Mouse (Mus musculus) lung, adult 2 months (tissue): ENCODE data around the gene Trappc6a.

Source experiments
- CTCF ChIP-seq: fragments of 200-500 bp; IDR thresholded peaks from 2 replicates; pipeline ENCODE4 v1.5.1; 2011; ENCODE audit warnings: mild to moderate bottlenecking, low read length, control low read depth; ENCODE audit not compliant: insufficient read depth
- POLR2A ChIP-seq: fragments of 200-500 bp; IDR thresholded peaks from 2 replicates; pipeline ENCODE4 v1.6.1; 2011; ENCODE audit warnings: low read depth, mild to moderate bottlenecking, control low read depth, low read length, borderline replicate concordance; ENCODE audit errors: extremely low read depth

GRCm38 (mm10) chr7:19495521-19496213 lies 12.5 kb upstream of the Trappc6a start:
- TF ChIP-seq CTCF (no peak), POLR2A (no peak)
